Mouse (Mus musculus): ENCODE measurements around the gene Plekhg3.

Plekhg3 gene

GRCm38 (mm10) chr12:76530580-76531139 lies at the start of gene Plekhg3:
Gene Plekhg3, plus strand, starts transcription at chr12:76530891.
- DNase-seq (ENCODE audit: inconsistent ontology term) = peak; percentile 52

- no peak for DNase-seq (ENCODE audit: inconsistent ontology term)
Observed at GRCm38 (mm10) chr12:76482446-76482845, 48.2 kb upstream of the Plekhg3 start.

GRCm38 (mm10) chr12:76482948-76483347 lies 47.7 kb upstream of the Plekhg3 start:
- no peak for DNase-seq (ENCODE audit: inconsistent ontology term)

- DNase-seq (ENCODE audit: inconsistent ontology term) = no peak
Observed at GRCm38 (mm10) chr12:76484881-76485280, 45.8 kb upstream of the Plekhg3 start.

GRCm38 (mm10) chr12:76485381-76485780 lies 45.3 kb upstream of the Plekhg3 start:
- no peak for DNase-seq (ENCODE audit: inconsistent ontology term)

- no peak for DNase-seq (ENCODE audit: inconsistent ontology term)
Observed at GRCm38 (mm10) chr12:76486943-76487342, 43.7 kb upstream of the Plekhg3 start.

- no peak for DNase-seq (ENCODE audit: inconsistent ontology term)
Observed at GRCm38 (mm10) chr12:76490798-76491197, 39.9 kb upstream of the Plekhg3 start.

GRCm38 (mm10) chr12:76493462-76493861 lies 37.2 kb upstream of the Plekhg3 start:
- peak; percentile 25 for DNase-seq (ENCODE audit: inconsistent ontology term)

- DNase-seq (ENCODE audit: inconsistent ontology term) = no peak
Observed at GRCm38 (mm10) chr12:76495381-76495780, 35.3 kb upstream of the Plekhg3 start.

- peak; percentile 50 for DNase-seq (ENCODE audit: inconsistent ontology term)
Observed at GRCm38 (mm10) chr12:76496324-76496723, 34.4 kb upstream of the Plekhg3 start.

GRCm38 (mm10) chr12:76499276-76499675 lies 31.4 kb upstream of the Plekhg3 start:
- DNase-seq (ENCODE audit: inconsistent ontology term) = no peak

GRCm38 (mm10) chr12:76500055-76500454 lies 30.6 kb upstream of the Plekhg3 start:
- no peak for DNase-seq (ENCODE audit: inconsistent ontology term)

GRCm38 (mm10) chr12:76500896-76501295 lies 29.8 kb upstream of the Plekhg3 start:
- no peak for DNase-seq (ENCODE audit: inconsistent ontology term)

- no peak for DNase-seq (ENCODE audit: inconsistent ontology term)
Observed at GRCm38 (mm10) chr12:76502981-76503380, 27.7 kb upstream of the Plekhg3 start.

- DNase-seq (ENCODE audit: inconsistent ontology term) = peak; percentile 78
Observed at GRCm38 (mm10) chr12:76506522-76506921, 24.2 kb upstream of the Plekhg3 start.

GRCm38 (mm10) chr12:76507791-76508190 lies 22.9 kb upstream of the Plekhg3 start:
- peak; percentile 74 for DNase-seq (ENCODE audit: inconsistent ontology term)

GRCm38 (mm10) chr12:76508909-76509440 lies 21.7 kb upstream of the Plekhg3 start:
- DNase-seq (ENCODE audit: inconsistent ontology term) = peak; percentile 94

- peak; percentile 70 for DNase-seq (ENCODE audit: inconsistent ontology term)
Observed at GRCm38 (mm10) chr12:76512731-76513130, 18.0 kb upstream of the Plekhg3 start.

GRCm38 (mm10) chr12:76514842-76515241 lies 15.8 kb upstream of the Plekhg3 start:
- no peak for DNase-seq (ENCODE audit: inconsistent ontology term)

- no peak for DNase-seq (ENCODE audit: inconsistent ontology term)
Observed at GRCm38 (mm10) chr12:76518000-76518399, 12.7 kb upstream of the Plekhg3 start.

GRCm38 (mm10) chr12:76518909-76519842 lies 11.5 kb upstream of the Plekhg3 start:
- DNase-seq (ENCODE audit: inconsistent ontology term) = no peak

GRCm38 (mm10) chr12:76523654-76524053 lies 7.0 kb upstream of the Plekhg3 start:
- DNase-seq (ENCODE audit: inconsistent ontology term) = peak; percentile 26

GRCm38 (mm10) chr12:76524915-76525314 lies 5.8 kb upstream of the Plekhg3 start:
- no peak for DNase-seq (ENCODE audit: inconsistent ontology term)
